In genomic region chr7:34196132-34197128, GRCm38 (mm10) we compare ENCODE assay signal across 8 mouse cellular contexts. TPM values are rescaled to one million over a fixed set of nuclear protein-coding genes. Genes with fewer than 3 reads are reported as not detected.
A peak's percentile ranks its signal among the peaks of the same experiment; 100 is the strongest.
DNase-seq lines count a peak whose midpoint lies in the region; ATAC-seq and TF ChIP-seq lines count a peak whose summit lies in the region.

Gene Pdcd2l (minus strand): TSS chr7:34196661.

- POLR2A ChIA-PET in Patski (lab: Charles Lee): interaction anchor here (0.9 to 1.3 kb wide), 2 partner anchors 13 to 14 kb away, joined by 3 read pairs; no protein-coding TSS in a partner anchor

- CTCF ChIA-PET in Patski (lab: Charles Lee): interaction anchor here (1.0 to 1.1 kb wide), 2 partner anchors 13 to 27 kb away, joined by 3 read pairs; no protein-coding TSS in a partner anchor

- H3K4me2 ChIP-seq in hindbrain, embryonic 14.5 days (replicated peaks): peak within 1 kb of the TSS; percentile 79

- no peaks in the 10 kb centered on the region for H3K27me3 ChIP-seq in Patski
- H3K27me3 ChIP-seq in hindbrain, embryonic 14.5 days (ENCODE audit: control insufficient read depth, insufficient read depth, low read length): no peaks in the 10 kb centered on the region

- peak; percentile 47 for DNase-seq in Patski (ENCODE audit: low read depth, low spot score)
- DNase-seq in cerebellum, postnatal 14 days: peak; percentile 96 to 97
- DNase-seq in frontal cortex, postnatal 25 days (ENCODE audit: low spot score in 2 of 2): peak; percentile 83 to 87
- DNase-seq in hindbrain, embryonic 14.5 days (ENCODE audit: low spot score): peak; percentile 94
- peak; percentile 90 to 93 for DNase-seq in layer of hippocampus, postnatal 36 days
- DNase-seq in lung, postnatal 36 days: peak; percentile 93
- DNase-seq in retina, postnatal 1 day: peak; percentile 95
- peak; percentile 85 to 88 for DNase-seq in urinary bladder, adult 18-20 months (ENCODE audit: low spot score in 2 of 2)

- H3K36me3 ChIP-seq in hindbrain, embryonic 14.5 days (replicated peaks; ENCODE audit: control insufficient read depth, insufficient read depth): peaks cover 37% of the 10 kb centered on the region

- H3K4me3 ChIP-seq in hindbrain, embryonic 14.5 days (replicated peaks; ENCODE audit: low read length): peak within 1 kb of the TSS; percentile 73

- H3K4me1 ChIP-seq in hindbrain, embryonic 14.5 days (replicated peaks; ENCODE audit: control insufficient read depth, insufficient read depth, low read length): peaks cover 7% of the 10 kb centered on the region; the same call in 1 of the 2 replicates

- no peak for TF ChIP-seq CTCF in Patski (IDR thresholded peaks at IDR 0.05)

- H3K9ac ChIP-seq in hindbrain, embryonic 14.5 days: peak within 1 kb of the TSS; percentile 82

- 4% methylated on average over 70 of the region's 70 CpGs for WGBS in hindbrain, embryonic 14.5 days

- peak; percentile 68 for ATAC-seq in Patski
- peak; percentile 96 for ATAC-seq in hindbrain, embryonic 14.5 days (ENCODE audit: low FRiP score)

- no peaks in the 10 kb centered on the region for H3K9me3 ChIP-seq in hindbrain, embryonic 14.5 days (ENCODE audit: control insufficient read depth, low read length)

- H3K27ac ChIP-seq in hindbrain, embryonic 14.5 days: 0 out of 2 replicates have a peak within 1 kb of the TSS, but pooled peaks have one; percentile 40

- in situ Hi-C loops in Patski (cut with MboI; ENCODE audit: low pct_unique_long_range_greater_than_20kb): loop anchor here (25.0 kb wide), 1 partner anchor 409 kb away; no protein-coding TSS in a partner anchor

RNA-seq across cellular contexts. Expression of gene Pdcd2l, which starts in this region (rescaled TPM):
- polyA plus RNA-seq in Patski (2021): 26.6 TPM
- polyA plus RNA-seq in hindbrain, embryonic 14.5 days (2014; fragmentation: Nextera tagmentation; extraction: Ambion mirVana): 63.8 and 68.9 TPM in 2 replicates
- total RNA-seq in layer of hippocampus, postnatal 36 days (2021): 10 to 100 TPM; 21.1 to 25.1 TPM

Comparison
In these comparisons a context has a peak if more than half of its experiments do, and no peak if none do; other contexts are left out.
1. Peak in every context shown above with its lines: DNase-seq, ATAC-seq, H3K4me3 ChIP-seq and H3K27ac ChIP-seq.